Mouse (Mus musculus) frontal cortex, postnatal 14 days (tissue): ENCODE results near the gene Gcfc2.

Experiments used
- DNase-seq, 2 experiments: peaks; one replicate each; pipeline ENCODE4 v3.0.0; 2022; ENCODE audit warnings: low spot score in 2 of 2

The Gcfc2 gene

GRCm38 (mm10) chr6:81923523-81924142 lies at the start of gene Gcfc2:
Gene Gcfc2, plus strand, starts transcription at chr6:81923669.
- peak; percentile 85 to 88 for DNase-seq

- DNase-seq, result no peak
Observed at GRCm38 (mm10) chr6:81895678-81896230, 27.7 kb upstream of the Gcfc2 start.

GRCm38 (mm10) chr6:81910302-81910855 lies 13.1 kb upstream of the Gcfc2 start:
- no peak for DNase-seq

GRCm38 (mm10) chr6:81911244-81911643 lies 12.2 kb upstream of the Gcfc2 start:
- DNase-seq, result peak in 1 of 2 experiments; percentile 7

- DNase-seq, result no peak
Observed at GRCm38 (mm10) chr6:81911713-81912112, 11.8 kb upstream of the Gcfc2 start.

GRCm38 (mm10) chr6:81912177-81912576 lies 11.3 kb upstream of the Gcfc2 start:
- peak; percentile 19 to 29 for DNase-seq

- DNase-seq, result no peak
Observed at GRCm38 (mm10) chr6:81924304-81924703, 835 bp downstream of the Gcfc2 start.

- DNase-seq, result no peak
Observed at GRCm38 (mm10) chr6:81929402-81929801, 5.9 kb downstream of the Gcfc2 start.

- no peak for DNase-seq
Observed at GRCm38 (mm10) chr6:81933281-81933680, 9.8 kb downstream of the Gcfc2 start.

GRCm38 (mm10) chr6:81941718-81942117 lies 18.2 kb downstream of the Gcfc2 start:
- no peak for DNase-seq

GRCm38 (mm10) chr6:81943281-81943680 lies 19.8 kb downstream of the Gcfc2 start:
- no peak for DNase-seq

- no peak for DNase-seq
Observed at GRCm38 (mm10) chr6:81944432-81944831, 21.0 kb downstream of the Gcfc2 start.

- no peak for DNase-seq
Observed at GRCm38 (mm10) chr6:81946906-81947305, 23.4 kb downstream of the Gcfc2 start.

GRCm38 (mm10) chr6:81955133-81955532 lies 31.7 kb downstream of the Gcfc2 start:
- DNase-seq, result no peak

- DNase-seq, result no peak
Observed at GRCm38 (mm10) chr6:81956399-81956798, 32.9 kb downstream of the Gcfc2 start.

- DNase-seq, result no peak
Observed at GRCm38 (mm10) chr6:81957992-81958391, 34.5 kb downstream of the Gcfc2 start.

GRCm38 (mm10) chr6:81959866-81960265 lies 36.4 kb downstream of the Gcfc2 start:
- DNase-seq, result no peak

- no peak for DNase-seq
Observed at GRCm38 (mm10) chr6:81960284-81960683, 36.8 kb downstream of the Gcfc2 start.

GRCm38 (mm10) chr6:81965296-81966067 lies 42.0 kb downstream of the Gcfc2 start, which contains the start of gene Mrpl19:
Gene Mrpl19, minus strand, starts transcription at chr6:81965958.
- peak; percentile 82 to 84 for DNase-seq

- no peak for DNase-seq
Observed at GRCm38 (mm10) chr6:81966068-81966544, 42.6 kb downstream of the Gcfc2 start.

- no peak for DNase-seq
Observed at GRCm38 (mm10) chr6:81971196-81971595, 47.7 kb downstream of the Gcfc2 start.

GRCm38 (mm10) chr6:81972595-81972994 lies 49.1 kb downstream of the Gcfc2 start:
- no peak for DNase-seq
